Mouse (Mus musculus) limb, embryonic 13.5 days (tissue): ENCODE data around the gene Zfp385a. TPM values are rescaled to one million over a fixed set of nuclear protein-coding genes. Genes with fewer than 3 reads are reported as not detected.

Experiments used
- ATAC-seq: fragments of 200-750 bp; cut with Nextera tagmentation; 2 replicates; pipeline ENCODE4 v1.8.0; 2017; ENCODE audit warnings: low read depth, moderate number of reproducible peaks, moderate TSS enrichment; ENCODE audit not compliant: low FRiP score
- H3K27ac ChIP-seq: fragments of 300-500 bp; sonication (generic); 2 replicates; pipeline ENCODE4 v1.5.1; 2015; ENCODE audit warnings: inconsistent platforms, mild to moderate bottlenecking, moderate library complexity
- H3K27me3 ChIP-seq: fragments of 300-500 bp; sonication (generic); 2 replicates; pipeline ENCODE4 v1.6.1; 2015; ENCODE audit warnings: mild to moderate bottlenecking, inconsistent platforms
- H3K36me3 ChIP-seq: fragments of 300-500 bp; sonication (generic); 2 replicates; pipeline ENCODE4 v1.6.1; 2015; ENCODE audit warnings: inconsistent platforms, mild to moderate bottlenecking, moderate library complexity
- H3K4me1 ChIP-seq: fragments of 300-500 bp; sonication (generic); 2 replicates; pipeline ENCODE4 v1.6.1; 2015; ENCODE audit warnings: inconsistent platforms
- H3K4me2 ChIP-seq: fragments of 300-500 bp; sonication (generic); replicated peaks from 2 replicates; pipeline ENCODE4 v1.6.1; 2015; ENCODE audit warnings: inconsistent platforms, mild to moderate bottlenecking, moderate library complexity
- H3K4me3 ChIP-seq: fragments of 300-500 bp; sonication (generic); 2 replicates; pipeline ENCODE4 v1.5.1; 2015; ENCODE audit warnings: moderate library complexity, mild to moderate bottlenecking, inconsistent platforms
- H3K9ac ChIP-seq: fragments of 300-500 bp; sonication (generic); 2 replicates; pipeline ENCODE4 v1.6.1; 2015; ENCODE audit warnings: mild to moderate bottlenecking, inconsistent platforms
- H3K9me3 ChIP-seq: fragments of 300-500 bp; sonication (generic); 2 replicates; pipeline ENCODE4 v1.6.1; 2016; ENCODE audit warnings: inconsistent platforms
- WGBS: fragments of 180-500 bp; shearing (Covaris S2); methylation state at CpG from one replicate; pipeline ENCODE4 v1.1.7; 2015; 5-methylcytosine and 5-hydroxymethylcytosine counted together
- polyA plus RNA-seq: library from polyadenylated mRNA; unstranded; fragments of >200 nt; fragmentation: Nextera tagmentation; extraction: Ambion mirVana; gene quantifications from 2 replicates; pipeline ENCODE4 v1.2.1, GENCODE M21; 2015

The Zfp385a gene
- polyA plus RNA-seq, 1 experiment from 2014 or later, result 13.1 TPM

DNA sequence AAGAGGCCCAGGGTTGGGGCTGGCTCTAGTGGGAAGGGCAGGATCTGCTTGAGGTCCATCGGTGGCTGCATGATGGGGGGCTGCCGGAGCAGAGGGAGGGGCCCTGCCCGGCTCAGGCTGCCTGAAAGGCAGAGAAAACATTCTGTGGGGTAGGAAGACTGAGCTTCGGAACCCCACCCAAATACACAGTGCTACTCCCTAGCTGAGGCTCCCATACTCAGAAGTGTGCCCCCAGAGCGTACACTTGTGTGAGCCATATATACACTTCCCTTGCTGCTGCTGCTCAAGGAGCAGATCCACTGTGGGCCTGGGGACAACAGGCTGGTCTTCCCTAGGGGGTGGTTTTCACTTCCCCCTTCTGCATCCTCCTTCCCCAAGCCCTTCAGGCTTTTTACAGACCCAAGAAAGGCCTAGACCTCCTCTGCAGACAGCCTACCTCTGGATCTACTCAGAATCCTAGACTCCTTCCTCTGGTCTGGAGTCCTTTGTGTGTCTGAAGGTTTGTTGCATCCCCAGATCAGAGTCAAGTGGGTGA is 6.7 kb downstream of the Zfp385a start:
- peaks cover 43% of the 10 kb centered on the region for H3K4me1 ChIP-seq
- H3K27me3 ChIP-seq, result peaks cover 11% of the 10 kb centered on the region
- no peaks in the 10 kb centered on the region for H3K36me3 ChIP-seq
- ATAC-seq, result no peak
- H3K27ac ChIP-seq, result no peak overlapping the region
- H3K9ac ChIP-seq, result peak overlapping the region; percentile 32; the same call in 1 of the 2 replicates
- no peak overlapping the region for H3K4me3 ChIP-seq
- no peaks in the 10 kb centered on the region for H3K9me3 ChIP-seq
- 53% methylated on average over 5 of the region's 5 CpGs for WGBS
- H3K4me2 ChIP-seq, result no peak overlapping the region

DNA sequence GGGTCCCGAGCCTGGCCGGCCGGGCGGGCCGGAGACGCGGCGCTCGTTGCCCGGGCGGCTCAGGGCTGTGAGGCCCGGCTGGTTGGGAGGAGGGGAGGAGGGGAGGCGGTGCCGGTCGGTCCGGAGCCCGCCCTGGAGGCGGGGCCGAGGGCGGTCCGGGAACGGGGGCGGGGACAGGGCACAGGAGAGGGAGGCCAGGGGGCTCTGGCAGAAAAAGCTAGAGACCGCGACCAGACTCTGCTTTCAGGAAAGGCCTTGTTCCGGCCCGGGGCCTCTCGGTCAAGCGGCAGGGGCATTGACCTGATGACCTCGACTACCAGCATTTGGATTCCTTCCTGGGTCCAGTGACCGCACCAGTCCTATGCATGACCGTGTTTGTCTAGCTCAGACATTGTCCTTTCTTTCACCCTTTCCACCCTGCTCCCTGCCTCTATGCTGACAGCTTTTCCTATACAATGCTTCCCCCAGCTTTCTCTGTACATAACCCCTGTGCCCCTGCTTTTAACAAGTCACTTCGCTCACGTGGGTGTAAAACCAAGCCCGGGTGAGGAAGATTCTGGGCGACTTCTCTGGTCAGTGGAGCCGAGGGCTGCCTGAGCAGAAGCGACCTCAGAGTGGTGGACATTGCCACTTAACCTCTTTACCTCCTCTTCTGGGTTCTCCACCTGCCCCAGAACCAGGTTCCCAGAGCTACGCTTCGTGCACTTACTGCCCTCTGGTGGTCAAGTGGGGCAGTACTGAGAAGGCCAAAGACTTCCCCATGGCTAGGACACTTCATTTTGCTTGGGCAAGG is 16.2 kb downstream of the Zfp385a start:
- WGBS, result 3% methylated on average over 37 of the region's 40 CpGs
- Histone ChIP-seq H3K4me3 (peak overlapping the region; percentile 66), H3K9ac (peak overlapping the region; percentile 82), H3K36me3 (peaks cover 15% of the 10 kb centered on the region), H3K27ac (peak overlapping the region; percentile 77), H3K4me1 (peaks cover 32% of the 10 kb centered on the region), H3K9me3 (no peaks in the 10 kb centered on the region), H3K4me2 (peak overlapping the region; percentile 83), H3K27me3 (no peaks in the 10 kb centered on the region)
- peak; percentile 95 for ATAC-seq

DNA sequence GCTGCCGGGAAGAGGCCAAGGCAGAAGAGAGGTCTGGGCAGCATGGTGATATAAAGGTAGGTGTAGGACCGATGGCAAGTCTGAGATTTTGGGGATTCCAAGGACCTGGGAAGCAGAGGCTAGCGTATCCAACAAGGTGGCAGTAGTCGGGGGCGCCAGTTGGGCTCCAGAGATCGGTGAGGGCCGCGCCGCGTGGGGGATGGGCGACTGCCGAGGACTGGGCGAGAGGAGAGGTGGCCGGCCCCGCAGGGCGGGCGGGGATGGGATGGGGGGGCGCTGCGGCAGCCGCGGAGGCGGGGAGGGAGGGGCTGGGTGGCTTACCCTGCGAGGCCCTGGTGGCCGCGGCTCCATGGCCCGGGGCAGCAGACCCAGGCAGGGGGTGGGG is 16.8 kb downstream of the Zfp385a start:
- ATAC-seq, result peak; percentile 79
- H3K36me3 ChIP-seq, result peaks cover 21% of the 10 kb centered on the region
- H3K27me3 ChIP-seq, result no peaks in the 10 kb centered on the region
- peak overlapping the region; percentile 83 for H3K4me2 ChIP-seq
- peak overlapping the region; percentile 77; the same call in 1 of the 2 replicates for H3K27ac ChIP-seq
- WGBS, result 1% methylated on average over 5 of the region's 26 CpGs
- H3K4me1 ChIP-seq, result peaks cover 32% of the 10 kb centered on the region
- H3K9ac ChIP-seq, result peak overlapping the region; percentile 82
- peak overlapping the region; percentile 66 for H3K4me3 ChIP-seq
- H3K9me3 ChIP-seq, result no peaks in the 10 kb centered on the region

DNA sequence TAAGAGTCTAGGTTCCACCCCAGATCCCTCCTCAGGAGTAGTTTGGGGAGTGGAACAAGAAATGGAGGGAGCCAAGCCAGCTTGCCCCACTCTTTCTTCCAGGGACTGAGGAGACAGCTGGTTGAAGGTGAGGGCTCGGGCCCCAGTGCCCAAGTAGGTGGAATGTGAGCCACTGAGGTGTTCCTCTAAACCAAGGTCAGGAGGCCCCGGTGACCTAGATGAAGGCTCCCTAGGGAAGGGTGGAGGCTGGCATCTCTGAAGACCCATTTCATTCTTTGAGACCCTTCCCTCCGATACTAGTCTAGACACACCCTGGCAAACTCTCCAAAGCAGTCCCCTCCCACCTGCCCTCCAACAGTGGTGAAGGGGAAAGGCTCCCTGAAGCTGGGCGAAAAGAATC is 17.5 kb downstream of the Zfp385a start:
- Histone ChIP-seq H3K4me1 (peaks cover 32% of the 10 kb centered on the region), H3K27ac (no peak overlapping the region)

GRCm38 (mm10) chr15:103321076-103321475 is 18.8 kb downstream of the Zfp385a start:
- peaks cover 39% of the 10 kb centered on the region for H3K4me1 ChIP-seq
- H3K27me3 ChIP-seq, result no peaks in the 10 kb centered on the region
- no peak overlapping the region for H3K27ac ChIP-seq
- H3K4me2 ChIP-seq, result no peak overlapping the region
- 58% methylated on average over 1 of the region's 1 CpGs for WGBS
- ATAC-seq, result no peak
- H3K36me3 ChIP-seq, result peaks cover 40% of the 10 kb centered on the region
- H3K9ac ChIP-seq, result peak overlapping the region; percentile 13; the same call in 1 of the 2 replicates
- H3K9me3 ChIP-seq, result no peaks in the 10 kb centered on the region
- H3K4me3 ChIP-seq, result no peak overlapping the region

More for the DNA sequence above, 17.5 kb downstream of the Zfp385a start:
- Histone ChIP-seq H3K36me3 (peaks cover 27% of the 10 kb centered on the region), H3K27me3 (no peaks in the 10 kb centered on the region), H3K4me3 (peak overlapping the region; percentile 66), H3K9me3 (no peaks in the 10 kb centered on the region), H3K9ac (peak overlapping the region; percentile 82), H3K4me2 (peak overlapping the region; percentile 83)
- 54% methylated on average over 4 of the region's 4 CpGs for WGBS
- ATAC-seq, result no peak

DNA sequence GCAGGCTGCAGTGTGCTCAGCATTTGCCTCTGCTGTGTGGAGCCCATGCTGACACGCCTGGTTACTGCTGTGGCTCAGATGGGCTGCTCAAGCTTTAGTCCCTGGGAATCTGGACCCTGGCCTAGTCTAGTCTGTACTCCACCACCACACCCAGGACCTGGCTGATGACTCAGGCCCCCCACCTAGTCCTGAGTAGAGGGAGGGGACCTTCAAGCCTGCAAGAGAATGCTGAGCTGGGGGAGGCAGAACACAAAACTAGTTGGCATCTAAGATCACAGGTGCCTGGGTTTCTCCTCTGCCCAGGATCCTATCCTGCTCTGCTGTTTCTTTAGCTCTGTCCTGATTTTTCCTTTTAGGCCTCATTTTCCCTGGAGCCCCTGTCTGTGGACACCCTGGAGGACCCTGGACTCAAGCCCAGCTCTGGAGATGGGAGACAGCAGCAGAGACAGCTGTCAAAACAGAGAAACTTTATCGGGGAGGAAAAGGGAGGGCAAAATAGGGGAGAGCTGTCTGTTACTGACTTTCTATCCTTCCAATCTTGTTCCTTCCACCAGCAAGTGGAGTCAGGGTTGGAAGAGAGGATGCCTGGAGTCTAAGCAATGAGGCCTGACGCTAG is 21.6 kb downstream of the Zfp385a start:
- no peak overlapping the region for H3K27ac ChIP-seq
- H3K36me3 ChIP-seq, result peaks cover 50% of the 10 kb centered on the region
- no peak overlapping the region for H3K4me2 ChIP-seq
- ATAC-seq, result no peak
- no peaks in the 10 kb centered on the region for H3K9me3 ChIP-seq
- H3K4me3 ChIP-seq, result no peak overlapping the region
- peaks cover 58% of the 10 kb centered on the region for H3K4me1 ChIP-seq
- H3K27me3 ChIP-seq, result no peaks in the 10 kb centered on the region
- WGBS, result 75% methylated on average over 3 of the region's 3 CpGs
- H3K9ac ChIP-seq, result peak overlapping the region; percentile 40; the same call in 1 of the 2 replicates

DNA sequence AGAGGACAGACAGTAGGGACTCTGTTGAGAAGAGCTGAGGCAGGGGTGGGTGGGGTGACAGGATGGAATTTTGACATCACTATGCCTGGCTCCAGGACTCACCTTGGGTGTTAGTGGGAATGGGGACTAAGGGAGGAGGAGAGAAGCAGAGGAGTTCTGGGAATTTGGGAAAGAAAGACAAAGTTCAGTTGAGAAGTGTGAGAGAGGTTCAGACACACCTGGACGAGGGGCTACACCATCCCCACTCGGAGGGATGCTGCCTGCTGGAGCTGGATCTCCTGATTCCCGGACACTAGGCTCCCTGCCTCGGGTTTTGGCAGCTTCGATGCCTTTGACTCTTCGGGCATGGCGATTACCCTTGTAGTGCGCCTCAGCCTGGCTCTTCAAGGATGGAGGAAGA is 22.2 kb downstream of the Zfp385a start:
- Histone ChIP-seq H3K4me1 (peaks cover 60% of the 10 kb centered on the region), H3K9ac (peak overlapping the region; percentile 40; the same call in 1 of the 2 replicates), H3K27me3 (no peaks in the 10 kb centered on the region), H3K4me3 (no peak overlapping the region), H3K4me2 (no peak overlapping the region), H3K36me3 (peaks cover 50% of the 10 kb centered on the region), H3K9me3 (no peaks in the 10 kb centered on the region), H3K27ac (no peak overlapping the region)
- no peak for ATAC-seq
- 93% methylated on average over 8 of the region's 8 CpGs for WGBS

DNA sequence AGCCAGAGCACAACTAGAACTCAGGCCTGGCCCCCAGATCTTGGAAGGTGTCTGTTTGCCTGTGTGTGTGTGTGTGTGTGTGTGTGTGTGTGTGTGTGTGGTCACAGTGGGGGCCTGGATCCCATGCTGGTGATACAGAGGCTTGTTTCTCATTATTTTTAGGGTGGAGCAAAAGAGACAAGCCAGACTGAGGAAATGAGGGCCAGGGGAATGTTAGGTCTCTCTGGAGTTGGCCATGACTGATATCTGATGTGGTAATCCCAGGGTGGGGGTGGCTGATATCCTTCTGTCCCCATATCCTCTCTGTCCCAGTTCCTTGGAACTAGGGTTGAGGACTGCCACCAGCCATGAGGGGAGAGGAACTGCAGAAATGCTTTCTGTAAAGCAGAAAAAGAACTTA is 22.8 kb downstream of the Zfp385a start:
- Histone ChIP-seq H3K27ac (no peak overlapping the region), H3K36me3 (peaks cover 50% of the 10 kb centered on the region), H3K27me3 (no peaks in the 10 kb centered on the region), H3K4me1 (peaks cover 54% of the 10 kb centered on the region), H3K9me3 (no peaks in the 10 kb centered on the region), H3K9ac (no peak overlapping the region), H3K4me2 (no peak overlapping the region), H3K4me3 (no peak overlapping the region)
- ATAC-seq, result no peak

DNA sequence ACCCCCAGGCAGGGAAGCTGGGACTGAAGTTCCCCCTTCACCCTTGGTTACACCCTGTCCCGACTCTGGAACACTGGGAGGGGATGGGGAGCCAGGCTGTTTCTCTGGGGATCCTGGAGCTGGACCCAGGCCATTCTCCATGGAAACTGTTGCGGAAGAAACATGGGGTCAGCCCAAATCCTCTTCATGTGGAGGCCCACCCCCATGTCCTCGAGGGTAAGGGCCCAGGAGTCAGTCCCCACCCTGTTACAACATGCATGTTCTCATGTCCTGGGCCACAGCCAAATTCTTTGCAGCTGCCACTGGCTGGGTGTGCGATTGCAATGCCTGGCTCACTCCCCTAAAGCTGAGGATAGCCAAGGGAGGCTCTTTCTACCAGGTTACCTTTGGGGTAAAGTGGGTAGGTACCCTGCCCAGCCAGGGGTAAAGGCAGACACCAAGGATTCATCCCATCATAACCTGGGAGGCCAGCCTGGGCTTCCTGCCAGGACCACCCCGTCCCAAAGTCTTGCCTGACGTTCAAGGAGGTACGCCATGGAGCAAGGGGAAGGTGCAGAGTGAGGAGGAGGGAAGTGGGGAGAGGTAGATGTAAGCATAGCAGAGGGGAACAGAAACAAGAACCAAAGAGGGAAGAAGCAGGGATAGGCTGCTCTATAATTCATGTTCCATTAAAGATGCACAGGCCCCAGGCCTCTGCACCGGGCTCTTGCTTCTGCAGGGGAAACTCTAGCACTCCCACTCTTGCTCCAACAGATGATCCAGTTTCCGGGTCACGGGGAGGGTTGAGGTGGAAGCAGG is 23.7 kb downstream of the Zfp385a start:
- Histone ChIP-seq H3K4me3 (no peak overlapping the region), H3K36me3 (peaks cover 50% of the 10 kb centered on the region), H3K27me3 (no peaks in the 10 kb centered on the region), H3K9ac (peak overlapping the region; percentile 48; the same call in 1 of the 2 replicates), H3K9me3 (no peaks in the 10 kb centered on the region), H3K27ac (no peak overlapping the region; the same call in 1 of the 2 replicates), H3K4me2 (no peak overlapping the region), H3K4me1 (peaks cover 45% of the 10 kb centered on the region)
- 74% methylated on average over 10 of the region's 10 CpGs for WGBS
- no peak for ATAC-seq

DNA sequence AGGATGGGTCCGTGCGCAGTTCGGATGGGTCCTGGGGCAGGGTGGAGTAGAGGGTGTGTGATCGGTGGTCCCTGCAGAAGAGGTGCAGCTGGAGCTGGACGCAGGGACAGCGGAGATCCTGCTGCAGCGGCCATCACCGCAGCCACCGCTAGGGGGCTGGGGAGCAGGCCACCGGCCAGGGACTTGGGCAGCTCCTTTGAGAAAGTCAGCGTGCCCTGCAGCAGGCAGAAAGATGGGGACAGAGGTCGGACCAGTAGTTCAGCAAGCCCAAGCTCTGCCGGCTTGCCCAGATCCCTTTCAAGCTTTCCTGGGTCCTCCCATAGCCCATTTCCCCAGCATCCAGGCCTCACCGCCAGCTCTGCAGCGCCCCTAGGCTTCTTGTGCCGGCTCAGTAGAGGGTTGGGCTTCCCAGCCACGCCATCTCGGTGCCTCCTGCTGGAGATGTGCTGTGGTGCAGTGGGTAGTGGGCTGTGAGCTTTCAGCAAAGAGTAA is 24.8 kb downstream of the Zfp385a start:
- Histone ChIP-seq H3K4me3 (peak overlapping the region; percentile 32), H3K4me2 (peak overlapping the region; percentile 68), H3K9me3 (no peaks in the 10 kb centered on the region), H3K36me3 (peaks cover 45% of the 10 kb centered on the region), H3K4me1 (peaks cover 37% of the 10 kb centered on the region), H3K27me3 (no peaks in the 10 kb centered on the region), H3K9ac (peak overlapping the region; percentile 54), H3K27ac (no peak overlapping the region)
- 4% methylated on average over 18 of the region's 18 CpGs for WGBS
- peak; percentile 82 for ATAC-seq

GRCm38 (mm10) chr15:103314181-103314580 is 25.7 kb downstream of the Zfp385a start:
- Histone ChIP-seq H3K9me3 (no peaks in the 10 kb centered on the region), H3K9ac (peak overlapping the region; percentile 54; the same call in 1 of the 2 replicates), H3K4me1 (peaks cover 37% of the 10 kb centered on the region), H3K4me3 (peak overlapping the region; percentile 32), H3K4me2 (peak overlapping the region; percentile 68), H3K27me3 (peaks cover 4% of the 10 kb centered on the region; the same call in 1 of the 2 replicates), H3K27ac (no peak overlapping the region), H3K36me3 (peaks cover 40% of the 10 kb centered on the region)
- WGBS, result 29% methylated on average over 22 of the region's 22 CpGs
- ATAC-seq, result no peak
